Mouse (Mus musculus): ENCODE results near the gene Ppp1r37. TPM values are rescaled to one million over a fixed set of nuclear protein-coding genes. Genes with fewer than 3 reads are reported as not detected.

Gene Ppp1r37
- polyA plus RNA-seq, 1 experiment from 2014 or later: 26.2 TPM

GRCm38 (mm10) chr7:19564455-19564854 is 1.6 kb upstream of the Ppp1r37 start:
- Histone ChIP-seq H3K4me1 (peaks cover 30% of the 10 kb centered on the region), H3K36me3 (peaks cover 43% of the 10 kb centered on the region), H3K27me3 (no peaks in the 10 kb centered on the region), H3K9ac (no peak overlapping the region), H3K9me3 (no peaks in the 10 kb centered on the region), H3K4me2 (replicated peaks) (no peak overlapping the region), H3K27ac (no peak overlapping the region), H3K4me3 (no peak overlapping the region)
- WGBS: 86% methylated on average over 3 of the region's 4 CpGs
- no peak for ATAC-seq (ENCODE audit: low FRiP score, low read depth)

GRCm38 (mm10) chr7:19563884-19564283 is 1.0 kb upstream of the Ppp1r37 start:
- H3K4me1 ChIP-seq: peaks cover 36% of the 10 kb centered on the region
- H3K9ac ChIP-seq: no peak overlapping the region
- H3K4me2 ChIP-seq (replicated peaks): peak overlapping the region; percentile 99; the same call in 1 of the 2 replicates
- ATAC-seq (ENCODE audit: low FRiP score, low read depth): no peak
- no peaks in the 10 kb centered on the region for H3K9me3 ChIP-seq
- no peak overlapping the region for H3K27ac ChIP-seq
- no peak overlapping the region for H3K4me3 ChIP-seq
- peaks cover 37% of the 10 kb centered on the region for H3K36me3 ChIP-seq
- 91% methylated on average over 3 of the region's 3 CpGs for WGBS
- no peaks in the 10 kb centered on the region for H3K27me3 ChIP-seq

- peak; percentile 87 for ATAC-seq (ENCODE audit: low FRiP score, low read depth)
- Histone ChIP-seq H3K27ac (peak overlapping the region; percentile 83), H3K4me2 (replicated peaks) (peak overlapping the region; percentile 99), H3K4me1 (peaks cover 50% of the 10 kb centered on the region), H3K4me3 (peak overlapping the region; percentile 99), H3K36me3 (peaks cover 41% of the 10 kb centered on the region), H3K9ac (peak overlapping the region; percentile 98), H3K9me3 (no peaks in the 10 kb centered on the region), H3K27me3 (no peaks in the 10 kb centered on the region)
- under 1% methylated on average over 102 of the region's 102 CpGs for WGBS
Observed at GRCm38 (mm10) chr7:19561765-19562642, 872 bp downstream of the Ppp1r37 start.

GRCm38 (mm10) chr7:19561431-19561764 is 1.5 kb downstream of the Ppp1r37 start:
- ATAC-seq (ENCODE audit: low FRiP score, low read depth): no peak
- peak overlapping the region; percentile 98 for H3K9ac ChIP-seq
- H3K36me3 ChIP-seq: peaks cover 40% of the 10 kb centered on the region
- H3K4me3 ChIP-seq: peak overlapping the region; percentile 99
- no peaks in the 10 kb centered on the region for H3K27me3 ChIP-seq
- H3K27ac ChIP-seq: peak overlapping the region; percentile 83; the same call in 1 of the 2 replicates
- H3K9me3 ChIP-seq: no peaks in the 10 kb centered on the region
- peak overlapping the region; percentile 99 for H3K4me2 ChIP-seq (replicated peaks)
- peaks cover 50% of the 10 kb centered on the region for H3K4me1 ChIP-seq
- 0% methylated on average over 11 of the region's 11 CpGs for WGBS

GRCm38 (mm10) chr7:19560491-19561260 is 2.2 kb downstream of the Ppp1r37 start:
- Histone ChIP-seq H3K4me1 (peaks cover 50% of the 10 kb centered on the region), H3K9me3 (no peaks in the 10 kb centered on the region), H3K9ac (peak overlapping the region; percentile 98), H3K4me3 (peak overlapping the region; percentile 99), H3K27ac (no peak overlapping the region), H3K27me3 (no peaks in the 10 kb centered on the region), H3K36me3 (peaks cover 41% of the 10 kb centered on the region), H3K4me2 (replicated peaks) (peak overlapping the region; percentile 99)
- ATAC-seq (ENCODE audit: low FRiP score, low read depth): no peak
- WGBS: 21% methylated on average over 11 of the region's 11 CpGs

- no peak for ATAC-seq (ENCODE audit: low FRiP score, low read depth)
- peaks cover 50% of the 10 kb centered on the region for H3K4me1 ChIP-seq
- H3K27ac ChIP-seq: no peak overlapping the region
- peaks cover 37% of the 10 kb centered on the region for H3K36me3 ChIP-seq
- no peaks in the 10 kb centered on the region for H3K27me3 ChIP-seq
- 0 out of 2 replicates have a peak overlapping the region, but pooled peaks have one; percentile 99 for H3K4me3 ChIP-seq
- H3K9me3 ChIP-seq: no peaks in the 10 kb centered on the region
- H3K4me2 ChIP-seq (replicated peaks): peak overlapping the region; percentile 99
- 52% methylated on average over 2 of the region's 2 CpGs for WGBS
- H3K9ac ChIP-seq: peak overlapping the region; percentile 5; the same call in 1 of the 2 replicates
Observed at GRCm38 (mm10) chr7:19558965-19559364, 3.9 kb downstream of the Ppp1r37 start.

- H3K4me3 ChIP-seq: no peak overlapping the region
- WGBS: 90% methylated on average over 6 of the region's 6 CpGs
Observed at GRCm38 (mm10) chr7:19557982-19558900, 4.6 kb downstream of the Ppp1r37 start.

GRCm38 (mm10) chr7:19557086-19557485 is 5.8 kb downstream of the Ppp1r37 start:
- Histone ChIP-seq H3K9me3 (no peaks in the 10 kb centered on the region), H3K27ac (no peak overlapping the region), H3K36me3 (peaks cover 51% of the 10 kb centered on the region), H3K27me3 (no peaks in the 10 kb centered on the region), H3K9ac (peak overlapping the region; percentile 5; the same call in 1 of the 2 replicates), H3K4me3 (no peak overlapping the region), H3K4me1 (peaks cover 38% of the 10 kb centered on the region), H3K4me2 (replicated peaks) (no peak overlapping the region)
- no peak for ATAC-seq (ENCODE audit: low FRiP score, low read depth)
- 98% methylated on average over 2 of the region's 2 CpGs for WGBS

More at GRCm38 (mm10) chr7:19557982-19558900, 4.6 kb downstream of the Ppp1r37 start:
- H3K27ac ChIP-seq: no peak overlapping the region
- peaks cover 40% of the 10 kb centered on the region for H3K36me3 ChIP-seq
- H3K4me2 ChIP-seq (replicated peaks): peak overlapping the region; percentile 99; the same call in 1 of the 2 replicates
- peak overlapping the region; percentile 5 for H3K9ac ChIP-seq
- ATAC-seq (ENCODE audit: low FRiP score, low read depth): no peak
- H3K9me3 ChIP-seq: no peaks in the 10 kb centered on the region
- no peaks in the 10 kb centered on the region for H3K27me3 ChIP-seq
- H3K4me1 ChIP-seq: peaks cover 44% of the 10 kb centered on the region

GRCm38 (mm10) chr7:19554168-19554567 is 8.7 kb downstream of the Ppp1r37 start:
- ATAC-seq (ENCODE audit: low FRiP score, low read depth): no peak
- H3K9ac ChIP-seq: no peak overlapping the region
- peaks cover 56% of the 10 kb centered on the region for H3K36me3 ChIP-seq
- H3K27me3 ChIP-seq: no peaks in the 10 kb centered on the region
- H3K27ac ChIP-seq: no peak overlapping the region
- WGBS: 75% methylated on average over 1 of the region's 1 CpGs
- H3K4me3 ChIP-seq: no peak overlapping the region
- H3K4me2 ChIP-seq (replicated peaks): no peak overlapping the region
- H3K4me1 ChIP-seq: peaks cover 17% of the 10 kb centered on the region
- H3K9me3 ChIP-seq: no peaks in the 10 kb centered on the region

- H3K9me3 ChIP-seq: no peaks in the 10 kb centered on the region
- no peak overlapping the region; the same call in 1 of the 2 replicates for H3K27ac ChIP-seq
- H3K4me2 ChIP-seq (replicated peaks): no peak overlapping the region
- H3K4me1 ChIP-seq: no peaks in the 10 kb centered on the region; the same call in 1 of the 2 replicates
- peak overlapping the region; percentile 25; the same call in 1 of the 2 replicates for H3K9ac ChIP-seq
- WGBS: 60% methylated on average over 2 of the region's 2 CpGs
- peaks cover 47% of the 10 kb centered on the region for H3K36me3 ChIP-seq
- H3K27me3 ChIP-seq: no peaks in the 10 kb centered on the region
- no peak overlapping the region for H3K4me3 ChIP-seq
- peak; percentile 30; the same call in 1 of the 2 replicates for ATAC-seq (ENCODE audit: low FRiP score, low read depth)
Observed at GRCm38 (mm10) chr7:19552443-19552842, 10.4 kb downstream of the Ppp1r37 start.

- no peak overlapping the region for H3K27ac ChIP-seq
- H3K9ac ChIP-seq: 0 out of 2 replicates have a peak overlapping the region, but pooled peaks have one; percentile 25
- no peak overlapping the region for H3K4me2 ChIP-seq (replicated peaks)
- H3K4me1 ChIP-seq: peaks cover 2% of the 10 kb centered on the region; the same call in 1 of the 2 replicates
- ATAC-seq (ENCODE audit: low FRiP score, low read depth): no peak
- H3K27me3 ChIP-seq: no peaks in the 10 kb centered on the region
- peaks cover 43% of the 10 kb centered on the region for H3K36me3 ChIP-seq
- 60% methylated on average over 5 of the region's 5 CpGs for WGBS
- no peaks in the 10 kb centered on the region for H3K9me3 ChIP-seq
- H3K4me3 ChIP-seq: no peak overlapping the region
Observed at GRCm38 (mm10) chr7:19551634-19552033, 11.2 kb downstream of the Ppp1r37 start.
